Mouse (Mus musculus) adrenal gland, postnatal 25 days (tissue): Measurements from ENCODE around the gene Hist1h4a. TPM values are rescaled to one million over a fixed set of nuclear protein-coding genes. Genes with fewer than 3 reads are reported as not detected.
"Not testable (repeated sequence)": the region's sequence is repeated elsewhere in the genome, so short reads cannot be mapped to it uniquely, and the experiment has no call there.

Source experiments
- DNase-seq: peaks from one replicate; pipeline ENCODE4 v3.0.0; 2021; ENCODE audit warnings: mixed read lengths
- total RNA-seq: library from RNA; stranded (reverse); gene quantifications from 2 replicates; pipeline ENCODE4 v1.2.3, GENCODE M21; 2021

The Hist1h4a gene
- total RNA-seq, 1 experiment from 2014 or later: 73.8 TPM

DNA sequence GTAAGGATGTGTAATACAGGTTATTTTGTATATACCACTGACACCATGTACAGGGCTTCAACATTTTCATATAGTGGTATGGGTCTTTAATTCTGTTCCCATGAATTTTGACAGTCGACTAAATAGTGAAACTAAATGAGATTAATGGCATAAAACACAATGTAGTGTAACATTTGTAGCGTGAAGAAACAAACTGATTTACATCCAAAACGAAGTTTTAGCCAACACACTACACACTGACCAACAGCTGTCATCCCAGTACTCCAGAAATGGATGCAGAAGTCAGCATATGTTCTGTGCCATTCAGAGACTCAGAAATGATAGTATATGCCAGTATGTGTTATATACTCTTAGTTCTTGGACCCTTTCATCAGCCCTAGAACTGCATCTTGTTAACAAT is 3.1 kb downstream of the Hist1h4a start:
- no peak for DNase-seq

DNA sequence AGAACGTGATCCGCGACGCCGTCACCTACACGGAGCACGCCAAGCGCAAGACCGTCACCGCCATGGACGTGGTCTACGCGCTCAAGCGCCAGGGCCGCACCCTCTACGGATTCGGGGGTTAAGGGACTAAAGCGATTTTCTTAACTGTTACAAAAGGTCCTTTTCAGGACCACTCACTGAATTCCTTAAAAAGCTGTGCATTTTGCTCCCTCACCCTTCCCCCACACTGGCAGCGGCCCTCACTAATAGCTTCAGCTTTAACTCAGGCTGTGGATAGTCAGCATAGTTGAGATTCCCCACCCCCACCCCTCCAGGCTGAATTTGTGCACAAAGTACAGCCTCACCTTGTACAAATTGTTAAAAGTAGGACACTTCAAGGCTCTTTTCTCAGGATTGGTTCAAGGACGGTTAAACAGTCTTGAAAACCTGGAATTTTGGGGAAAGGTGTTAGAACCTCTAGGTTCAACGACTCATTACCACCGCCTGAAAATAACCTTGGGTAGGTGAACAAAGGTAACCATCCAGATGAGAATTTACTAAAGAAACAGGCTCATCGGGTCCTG is 3.7 kb downstream of the Hist1h4a start:
- DNase-seq: no peak

DNA sequence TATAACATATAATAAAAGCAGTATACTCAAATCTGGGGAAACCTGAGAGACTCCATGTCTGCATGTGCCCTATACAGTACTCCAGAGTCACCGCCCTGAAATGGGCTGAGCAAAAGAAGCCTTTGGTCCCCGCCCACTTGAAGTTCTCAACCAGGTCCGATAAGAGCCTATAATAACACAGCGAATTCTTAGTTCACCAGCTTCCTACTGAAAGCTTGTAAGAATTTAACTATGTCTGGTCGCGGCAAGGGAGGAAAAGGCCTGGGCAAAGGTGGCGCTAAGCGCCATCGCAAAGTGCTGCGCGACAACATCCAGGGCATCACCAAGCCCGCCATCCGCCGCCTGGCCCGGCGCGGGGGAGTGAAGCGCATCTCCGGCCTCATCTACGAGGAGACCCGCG is 4.2 kb downstream of the Hist1h4a start, which contains the start of gene Hist1h4b:
Gene Hist1h4b (plus strand): TSS at position 224 of the 400 bp plus-strand sequence.
- DNase-seq: peak; percentile 68

DNA sequence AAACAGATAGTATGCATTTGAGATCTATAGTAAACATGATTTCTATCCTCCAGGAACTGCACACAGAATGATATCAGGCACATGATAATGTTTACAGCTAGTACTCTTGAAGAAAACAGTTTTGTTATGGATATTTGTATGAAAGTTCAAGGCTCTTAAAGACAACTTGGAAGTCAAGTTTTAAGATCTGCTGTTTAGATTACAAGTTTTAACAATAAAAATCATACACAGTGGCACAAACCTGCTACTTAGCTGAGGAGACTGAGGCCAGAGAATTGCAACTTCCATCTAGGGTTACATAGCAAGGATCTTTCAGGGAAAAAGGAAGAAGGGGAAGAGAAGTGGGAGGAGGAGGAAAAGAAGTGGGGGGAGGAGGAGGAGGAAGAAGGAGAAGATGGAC is 6.0 kb downstream of the Hist1h4a start:
- DNase-seq: no peak

DNA sequence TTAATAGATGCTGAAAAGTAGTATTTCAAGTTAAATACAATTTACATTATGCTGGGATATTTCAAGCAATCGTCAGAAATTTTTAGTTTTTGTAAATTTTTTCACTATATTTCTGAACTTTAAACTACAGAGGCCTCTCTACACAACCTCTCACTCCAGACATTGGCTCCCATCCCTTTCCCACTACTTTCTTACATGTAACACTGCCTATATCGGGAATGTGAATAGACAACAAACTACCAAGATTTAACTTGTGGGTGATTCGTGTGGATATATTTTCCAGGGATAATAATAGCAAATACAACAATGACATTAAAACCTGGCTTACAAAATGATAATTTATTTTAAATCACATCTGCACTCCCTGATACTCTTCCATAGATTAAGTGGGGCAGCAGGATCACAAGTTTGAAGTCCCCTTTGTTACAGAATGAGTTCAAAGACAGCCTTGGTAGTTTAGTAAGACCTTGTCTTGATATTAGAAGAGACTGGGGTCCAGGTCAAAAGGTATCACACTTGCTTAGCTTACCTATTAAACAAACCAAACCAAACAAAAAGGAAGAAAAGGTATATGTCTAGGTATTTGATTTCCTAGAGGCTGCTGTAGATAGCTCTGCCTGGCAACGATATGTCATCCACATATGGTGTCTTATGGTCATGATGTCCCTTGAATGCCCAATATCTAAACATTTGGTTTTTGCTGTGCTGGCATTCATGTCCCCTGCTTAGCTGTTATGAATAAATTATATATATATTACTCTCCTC is 7.5 kb downstream of the Hist1h4a start:
- DNase-seq: no peak

DNA sequence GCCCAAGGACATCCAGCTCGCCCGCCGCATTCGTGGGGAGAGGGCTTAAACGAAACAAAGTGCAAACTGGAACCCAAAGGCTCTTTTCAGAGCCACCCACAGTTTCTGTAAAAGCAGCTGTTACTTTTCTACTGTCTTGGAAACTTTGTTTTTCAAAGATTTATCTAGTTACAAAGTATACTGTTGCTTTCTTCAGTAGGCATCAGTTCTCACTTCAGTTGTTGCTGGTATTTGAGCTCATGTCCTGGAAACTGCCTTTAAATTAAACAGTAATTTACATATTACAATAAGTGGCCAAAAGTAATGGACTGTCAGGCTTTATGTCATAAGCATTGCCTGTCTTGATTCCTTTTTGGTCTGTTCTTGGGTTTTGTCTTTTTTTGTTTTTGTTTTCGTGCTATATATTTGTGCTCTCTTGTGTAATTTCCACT is 8.3 kb downstream of the Hist1h4a start:
- no peak for DNase-seq

DNA sequence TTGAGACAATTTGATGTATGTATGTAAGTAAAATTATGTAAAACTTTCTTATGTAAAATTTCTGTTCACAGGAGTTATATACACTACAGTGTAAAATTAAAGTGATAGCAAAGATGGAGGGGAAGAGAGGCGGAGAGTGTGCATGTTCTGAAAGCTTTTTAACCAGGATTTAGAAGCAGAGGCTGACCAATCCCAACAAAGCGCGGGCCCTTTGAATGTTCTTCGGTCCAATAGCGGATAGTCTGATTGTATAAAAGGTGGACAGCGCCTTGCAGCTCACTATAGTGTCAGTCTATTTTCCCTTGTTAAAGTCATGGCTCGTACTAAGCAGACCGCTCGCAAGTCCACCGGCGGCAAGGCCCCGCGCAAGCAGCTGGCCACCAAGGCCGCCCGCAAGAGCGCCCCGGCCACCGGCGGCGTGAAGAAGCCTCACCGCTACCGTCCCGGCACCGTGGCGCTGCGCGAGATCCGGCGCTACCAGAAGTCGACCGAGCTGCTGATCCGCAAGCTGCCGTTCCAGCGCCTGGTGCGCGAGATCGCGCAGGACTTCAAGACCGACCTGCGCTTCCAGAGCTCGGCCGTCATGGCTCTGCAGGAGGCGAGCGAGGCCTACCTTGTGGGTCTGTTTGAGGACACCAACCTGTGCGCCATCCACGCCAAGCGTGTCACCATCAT is 8.8 kb downstream of the Hist1h4a start, which contains the start of gene Hist1h3b:
Gene Hist1h3b (plus strand): TSS at position 201 of the 675 bp plus-strand sequence.
- peak; percentile 90 for DNase-seq

DNA sequence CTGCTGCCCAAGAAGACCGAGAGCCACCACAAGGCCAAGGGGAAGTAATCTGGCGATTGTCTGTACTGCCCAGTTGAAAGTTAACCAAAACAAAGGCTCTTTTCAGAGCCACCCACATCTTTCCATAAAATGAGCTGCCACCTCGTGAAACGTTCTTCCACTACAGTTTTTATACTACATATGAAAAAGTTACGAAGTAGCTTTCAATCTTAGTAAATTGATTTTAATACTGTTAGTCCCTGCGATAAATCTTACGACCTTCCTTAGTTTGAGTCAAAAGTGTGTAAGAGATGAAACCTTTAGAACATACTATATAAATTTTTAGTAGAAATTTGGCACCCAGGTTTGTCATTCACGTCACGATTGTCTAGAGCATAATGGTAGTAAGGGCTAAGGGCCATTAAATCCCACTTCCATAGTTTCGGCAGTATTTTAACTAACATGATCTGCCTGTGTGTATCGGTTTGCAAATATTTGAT is 9.5 kb downstream of the Hist1h4a start:
- DNase-seq: no peak

DNA sequence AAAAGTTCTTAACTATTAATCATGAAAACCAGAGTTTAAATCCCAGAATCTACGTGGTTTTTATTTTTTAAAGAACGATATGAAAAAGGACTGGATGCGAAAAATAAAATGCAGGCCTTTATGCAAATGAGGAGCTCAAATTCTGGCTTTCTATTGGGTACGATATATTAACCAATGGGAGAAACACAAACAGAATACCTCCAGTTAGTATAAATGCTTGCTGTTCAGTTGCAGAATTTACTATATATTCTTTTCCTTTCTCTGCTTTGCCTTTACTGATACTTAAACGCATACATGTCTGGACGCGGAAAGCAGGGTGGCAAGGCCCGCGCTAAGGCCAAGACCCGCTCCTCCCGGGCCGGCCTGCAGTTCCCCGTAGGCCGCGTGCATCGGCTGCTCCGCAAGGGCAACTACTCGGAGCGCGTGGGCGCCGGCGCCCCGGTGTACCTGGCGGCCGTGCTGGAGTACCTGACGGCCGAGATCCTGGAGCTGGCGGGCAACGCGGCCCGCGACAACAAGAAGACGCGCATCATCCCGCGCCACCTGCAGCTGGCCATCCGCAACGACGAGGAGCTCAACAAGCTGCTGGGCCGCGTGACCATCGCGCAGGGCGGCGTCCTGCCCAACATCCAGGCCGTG is 10.1 kb downstream of the Hist1h4a start, which contains the start of gene Hist1h2ab:
Gene Hist1h2ab (plus strand): TSS at position 288 of the 639 bp plus-strand sequence.
- DNase-seq: not testable (repeated sequence)

DNA sequence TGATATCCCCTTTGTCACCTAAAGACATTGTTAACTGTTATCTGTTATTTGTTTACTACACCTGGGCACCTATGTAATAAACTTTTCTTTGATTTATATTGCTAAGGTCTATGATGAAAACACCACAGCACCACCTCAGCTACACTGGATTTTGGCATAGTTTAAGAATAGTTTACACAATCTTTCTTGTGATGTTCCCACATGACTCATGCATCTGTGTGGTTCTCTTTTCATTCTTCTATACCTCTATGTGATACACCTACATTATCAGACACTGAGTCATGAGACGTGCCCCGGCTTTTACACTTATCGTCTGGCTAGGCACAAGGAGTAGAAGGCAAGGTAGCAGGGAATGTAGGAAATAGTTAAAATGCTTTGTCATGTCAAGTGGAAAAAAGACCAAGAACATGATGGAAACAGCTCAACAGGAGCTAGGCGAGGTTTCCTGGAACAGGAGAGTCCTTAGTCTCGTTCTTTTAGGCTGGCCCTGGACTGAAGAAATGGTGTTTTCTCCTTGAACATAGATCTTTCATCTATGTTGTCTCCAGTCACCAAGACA is 11.4 kb downstream of the Hist1h4a start:
- DNase-seq: no peak

DNA sequence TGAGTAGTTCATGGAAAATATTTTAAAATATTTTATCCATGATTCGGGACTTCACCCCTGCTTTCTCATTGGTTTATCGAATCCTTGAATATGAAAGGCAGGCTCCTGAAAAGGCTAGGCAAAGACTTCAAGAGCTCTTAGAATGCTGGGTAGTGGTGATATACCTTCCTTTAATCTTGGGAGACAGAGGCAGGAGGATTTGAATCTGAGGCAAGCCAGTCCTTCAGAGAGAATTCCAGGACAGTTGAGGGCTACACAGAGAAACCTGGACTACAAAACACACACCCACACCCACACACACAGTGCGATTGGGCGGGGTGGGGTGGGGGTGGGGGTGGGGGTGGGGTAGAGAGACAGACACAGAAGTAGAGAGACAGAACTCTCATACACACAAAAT is 13.1 kb downstream of the Hist1h4a start:
- no peak for DNase-seq

DNA sequence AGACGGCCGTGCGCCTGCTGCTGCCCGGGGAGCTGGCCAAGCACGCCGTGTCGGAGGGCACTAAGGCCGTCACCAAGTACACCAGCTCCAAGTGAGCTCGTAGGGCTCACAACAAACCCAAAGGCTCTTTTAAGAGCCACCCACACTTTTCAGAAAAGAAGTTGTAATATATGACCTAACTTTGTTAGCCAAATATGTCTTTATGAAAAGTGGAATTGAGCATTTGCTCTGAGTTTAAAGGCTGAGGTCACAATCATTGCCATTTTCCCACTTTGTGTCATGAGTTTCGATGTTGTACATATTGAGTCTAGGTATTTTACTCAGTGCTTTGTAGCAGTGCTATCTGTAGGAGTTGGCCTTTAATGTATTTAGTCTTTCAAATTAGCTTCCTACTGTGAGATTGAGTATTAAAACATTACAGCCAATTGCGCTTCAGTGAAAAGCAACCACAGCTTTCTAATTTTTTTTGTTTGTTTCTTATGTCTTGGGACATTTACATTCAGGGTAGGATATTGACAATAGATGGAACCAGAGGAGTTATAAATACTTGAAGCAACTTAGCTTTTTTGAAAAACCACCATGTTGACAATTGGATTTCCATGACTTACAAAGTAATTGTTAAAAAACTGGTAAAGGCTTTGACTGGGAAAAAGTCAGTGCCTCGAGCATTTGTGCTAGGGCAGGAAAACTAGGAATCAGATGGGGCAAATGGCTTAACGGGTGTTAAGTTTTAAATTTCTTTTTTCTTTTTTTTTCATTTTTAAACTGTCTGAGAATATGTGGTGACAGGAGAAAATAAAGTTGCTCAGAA is 13.7 kb downstream of the Hist1h4a start:
- no peak for DNase-seq

DNA sequence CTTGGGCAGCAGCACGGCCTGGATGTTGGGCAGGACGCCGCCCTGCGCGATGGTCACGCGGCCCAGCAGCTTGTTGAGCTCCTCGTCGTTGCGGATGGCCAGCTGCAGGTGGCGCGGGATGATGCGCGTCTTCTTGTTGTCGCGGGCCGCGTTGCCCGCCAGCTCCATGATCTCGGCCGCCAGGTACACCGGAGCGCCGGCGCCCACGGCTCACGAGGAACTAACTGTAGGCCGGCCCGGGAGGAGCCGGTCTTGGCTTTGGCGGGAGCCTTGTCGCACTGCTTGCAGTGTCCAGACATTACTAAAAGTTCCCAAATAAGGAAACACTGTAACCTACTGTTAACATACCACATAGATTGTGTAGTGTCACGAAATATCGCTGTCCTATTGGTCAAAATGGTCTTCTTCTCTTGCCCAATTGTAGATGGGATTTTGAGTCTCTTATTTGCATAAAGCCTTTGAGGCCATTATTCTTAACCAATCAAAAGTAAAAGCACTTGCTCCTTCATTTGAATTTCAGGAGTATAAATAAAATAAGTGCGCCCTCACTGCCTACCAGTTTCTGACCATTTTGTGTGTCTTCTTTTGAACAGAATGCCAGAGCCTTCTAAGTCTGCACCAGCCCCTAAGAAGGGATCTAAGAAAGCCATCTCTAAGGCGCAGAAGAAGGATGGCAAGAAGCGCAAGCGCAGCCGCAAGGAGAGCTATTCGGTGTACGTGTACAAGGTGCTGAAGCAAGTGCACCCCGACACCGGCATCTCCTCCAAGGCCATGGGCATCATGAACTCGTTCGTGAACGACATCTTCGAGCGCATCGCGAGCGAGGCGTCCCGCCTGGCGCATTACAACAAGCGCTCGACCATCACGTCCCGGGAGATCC is 14.6 kb downstream of the Hist1h4a start, which contains the start of gene Hist1h2bb:
Gene Hist1h2bb (plus strand): TSS at position 534 of the 880 bp plus-strand sequence.
- peak; percentile 52 for DNase-seq

DNA sequence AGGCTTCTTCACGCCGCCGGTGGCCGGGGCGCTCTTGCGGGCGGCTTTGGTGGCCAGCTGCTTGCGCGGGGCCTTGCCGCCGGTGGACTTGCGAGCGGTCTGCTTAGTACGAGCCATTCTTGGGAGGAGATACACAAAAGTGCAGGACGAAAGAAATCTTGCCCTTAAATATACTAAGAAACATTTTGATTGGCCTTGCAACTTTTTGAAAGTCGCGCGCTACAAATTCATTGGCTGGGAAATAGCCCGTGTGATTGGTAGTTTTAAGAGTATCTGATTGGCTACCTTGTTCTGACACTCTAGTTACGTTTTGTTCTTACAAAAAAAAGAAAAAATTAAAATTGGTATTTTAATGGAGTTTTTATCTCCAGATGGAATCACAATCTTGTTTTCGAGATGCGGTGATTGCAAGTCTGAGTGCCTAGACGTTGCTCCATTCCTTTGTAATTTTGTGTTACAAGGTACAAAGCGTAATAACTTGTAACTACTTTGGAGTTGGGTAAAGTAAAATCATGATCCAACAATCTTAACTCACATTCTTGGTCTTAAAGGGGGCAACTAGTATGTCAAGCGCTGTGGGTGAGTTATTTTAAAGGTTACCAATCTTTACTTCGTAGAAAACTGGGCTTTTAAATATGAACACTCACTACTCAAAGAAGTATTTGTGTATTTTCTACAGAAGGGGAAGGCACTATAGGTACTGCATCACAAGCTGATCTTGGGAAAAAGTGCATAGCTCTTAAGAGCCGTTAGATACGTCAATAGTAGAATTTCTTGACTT is 15.5 kb downstream of the Hist1h4a start, which contains the start of gene Hist1h3c:
Gene Hist1h3c (minus strand): TSS at position 222 of the 781 bp plus-strand sequence.
- peak; percentile 77 for DNase-seq

DNA sequence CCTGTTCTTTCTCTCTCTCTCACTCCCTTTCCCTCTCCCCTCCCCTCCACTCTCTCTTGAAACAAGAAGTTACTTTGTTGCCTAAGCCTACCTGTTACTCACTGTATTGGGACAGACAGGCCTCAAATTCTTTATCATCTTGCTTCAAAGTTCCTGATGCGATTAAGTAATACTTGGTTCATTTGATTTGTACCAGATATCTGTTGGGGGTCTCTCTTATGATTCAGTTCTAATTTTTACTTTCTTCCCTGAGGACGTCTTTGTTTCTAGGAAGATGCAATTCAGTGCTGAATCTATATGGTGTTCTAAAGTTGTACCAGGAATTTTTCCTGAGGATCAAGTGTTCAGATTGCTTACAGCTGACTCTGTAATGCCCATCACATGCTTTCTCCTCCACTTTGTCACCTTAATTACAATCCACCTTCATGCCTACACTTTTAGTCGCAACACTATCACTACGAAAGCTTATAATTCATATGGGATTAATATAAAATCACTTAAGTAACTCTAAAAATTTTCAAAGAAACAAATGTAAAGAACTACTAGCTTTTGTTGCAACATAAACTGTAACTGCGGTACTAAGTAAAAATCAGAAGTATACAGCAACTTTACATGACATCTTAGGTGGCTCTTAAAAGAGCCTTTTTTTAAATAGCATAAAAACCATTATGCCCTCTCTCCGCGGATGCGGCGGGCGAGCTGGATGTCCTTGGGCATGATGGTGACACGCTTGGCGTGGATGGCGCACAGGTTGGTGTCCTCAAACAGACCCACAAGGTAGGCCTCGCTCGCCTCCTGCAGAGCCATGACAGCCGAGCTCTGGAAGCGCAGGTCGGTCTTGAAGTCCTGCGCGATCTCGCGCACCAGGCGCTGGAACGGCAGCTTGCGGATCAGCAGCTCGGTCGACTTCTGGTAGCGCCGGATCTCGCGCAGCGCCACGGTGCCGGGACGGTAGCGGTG is 16.3 kb downstream of the Hist1h4a start:
- no peak for DNase-seq

DNA sequence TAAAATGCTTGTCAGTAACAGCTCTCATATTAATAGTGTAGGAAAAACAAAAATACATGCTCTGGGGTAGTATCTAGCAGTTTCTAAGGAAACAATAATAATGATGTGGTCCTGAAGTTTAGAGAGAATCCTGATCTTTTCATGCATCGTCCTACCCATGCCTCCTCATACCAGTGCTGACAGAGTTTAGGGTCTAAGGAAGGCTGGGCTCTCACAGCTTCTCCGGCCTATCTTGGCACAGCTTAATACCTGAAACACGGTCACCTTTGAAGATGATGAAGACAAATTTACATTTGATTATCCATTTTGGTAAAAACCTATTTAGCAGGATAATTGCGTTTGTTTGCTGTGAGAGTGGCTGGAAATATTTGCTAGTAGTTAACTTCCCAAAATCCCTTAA is 17.1 kb downstream of the Hist1h4a start:
- no peak for DNase-seq

DNA sequence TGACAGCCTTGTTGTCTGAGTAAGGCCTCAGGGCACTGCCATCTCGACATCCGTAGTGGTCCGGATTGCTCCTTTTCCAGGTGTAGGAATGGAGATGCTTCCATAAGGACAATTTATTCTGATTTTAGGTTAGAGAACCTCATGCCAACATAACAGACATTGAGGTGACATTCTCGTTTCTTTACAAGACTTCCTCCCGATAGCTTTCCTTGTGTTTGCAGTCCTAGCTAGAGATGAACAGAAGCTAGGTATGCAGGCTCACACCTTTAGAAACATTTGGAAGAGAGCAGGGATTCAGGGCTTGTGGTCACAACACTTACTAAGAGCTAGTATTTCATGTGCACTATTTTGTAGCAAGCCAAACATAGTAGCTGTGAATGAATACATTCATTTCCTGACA is 17.8 kb downstream of the Hist1h4a start:
- no peak for DNase-seq

DNA sequence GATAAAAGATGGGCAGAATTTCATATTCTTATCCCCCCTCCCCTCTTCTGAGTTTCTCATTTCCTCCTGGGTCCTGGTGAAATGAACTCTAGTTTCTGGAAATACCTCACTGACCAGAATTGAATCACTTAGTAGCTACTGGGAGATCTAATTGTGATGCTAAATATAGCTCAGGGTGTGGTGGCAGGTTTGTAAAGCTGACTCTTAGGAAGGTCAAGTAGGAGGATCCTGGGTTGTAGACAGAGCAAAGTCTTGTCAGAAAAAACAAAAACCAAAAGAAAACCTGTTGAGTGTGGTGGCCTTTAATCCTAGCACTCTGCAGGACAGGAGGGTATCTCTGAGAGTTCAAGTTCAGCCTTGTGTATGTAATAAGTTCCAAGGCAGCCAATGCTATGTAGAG is 19.0 kb downstream of the Hist1h4a start:
- DNase-seq: no peak
